Mouse (Mus musculus) urinary bladder, adult 2 months (tissue): ENCODE results near the gene Stil. TPM values are rescaled to one million over a fixed set of nuclear protein-coding genes. Genes with fewer than 3 reads are reported as not detected.

Experiments used
- DNase-seq: peaks from one replicate; pipeline ENCODE4 v3.0.0; 2022; ENCODE audit warnings: low spot score
- polyA plus RNA-seq: library from polyadenylated mRNA; depleted of rRNA; stranded (reverse); fragments of >200 nt; gene quantifications from 2 replicates; pipeline ENCODE4 v1.2.3, GENCODE M21; 2012; rRNA removed

Stil gene
- polyA plus RNA-seq, 1 experiment: 0.52 TPM

- no peak for DNase-seq
Measured at GRCm38 (mm10) chr4:115083031-115083430, 83.1 kb downstream of the Stil start.

GRCm38 (mm10) chr4:115085522-115086095 is 85.7 kb downstream of the Stil start:
- DNase-seq: no peak

- DNase-seq: no peak
Measured at GRCm38 (mm10) chr4:115086257-115086656, 86.3 kb downstream of the Stil start.

DNA sequence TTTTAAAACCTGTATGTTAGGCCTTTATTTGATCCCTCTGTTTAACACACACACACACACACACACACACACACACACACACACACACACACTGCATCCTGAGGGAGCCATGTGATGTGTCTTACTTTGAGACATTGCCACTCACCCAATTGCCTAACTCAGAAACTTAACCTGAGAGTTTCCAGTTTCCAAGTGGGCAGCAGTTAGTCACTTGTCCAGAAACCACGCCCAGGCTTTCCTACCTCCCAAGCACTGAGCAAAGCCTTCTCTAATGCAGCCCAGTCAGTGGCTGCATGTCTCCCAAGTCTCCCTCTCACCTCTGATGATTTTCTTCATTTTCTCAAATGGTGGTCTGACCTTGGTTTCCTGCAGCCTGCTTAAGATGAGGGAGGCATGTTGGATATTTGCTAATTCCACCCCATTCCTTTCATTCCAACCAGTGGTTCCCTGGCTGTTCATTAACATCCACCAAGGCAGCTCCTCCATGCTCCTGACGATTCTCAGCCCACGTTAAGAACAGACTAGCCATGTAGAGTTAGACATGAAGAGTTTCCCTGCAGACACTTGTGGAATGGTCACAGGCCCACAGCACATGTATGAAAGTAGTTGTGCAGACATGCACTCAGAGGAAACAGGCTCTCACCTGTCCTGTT is 86.9 kb downstream of the Stil start:
- no peak for DNase-seq

DNA sequence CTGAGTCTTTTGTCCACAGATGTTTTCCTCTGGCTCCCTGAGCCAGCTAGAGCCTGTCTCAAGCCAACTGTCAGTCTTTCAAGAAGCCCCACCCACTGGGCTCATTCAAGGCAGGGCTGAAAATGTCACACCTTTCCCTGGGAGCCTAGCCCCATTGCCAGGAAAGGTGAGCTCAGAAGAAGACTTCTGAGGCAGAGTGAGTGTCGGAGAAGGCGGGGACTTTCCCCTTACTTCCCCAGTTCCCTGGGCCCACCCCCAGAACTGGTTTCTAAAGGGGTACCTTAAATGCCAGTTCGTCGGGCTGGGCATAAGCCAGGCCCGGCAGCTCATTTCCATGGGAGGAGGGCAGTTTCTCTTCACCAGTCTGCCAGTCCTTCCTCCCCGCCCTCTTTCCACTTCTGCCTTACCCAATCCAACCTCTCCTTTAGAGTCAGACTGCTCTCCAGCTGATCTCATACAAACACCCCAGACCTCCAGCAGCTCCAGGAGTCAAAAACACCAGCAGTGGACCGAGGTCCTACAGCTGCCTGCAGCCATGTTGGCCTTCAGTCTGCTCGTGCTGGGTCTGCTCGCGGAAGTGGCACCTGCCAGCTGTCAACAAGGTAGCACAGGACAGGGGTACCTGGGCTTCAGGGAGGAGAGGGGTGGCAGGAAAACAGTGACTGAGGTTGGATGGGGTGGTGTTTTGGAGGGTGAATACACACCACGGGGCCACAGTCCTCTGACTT is 88.8 kb downstream of the Stil start, which contains the start of gene Pdzk1ip1:
Pdzk1ip1 (plus strand) TSS at position 98 of the 728 bp plus-strand sequence.
- no peak for DNase-seq

- DNase-seq: no peak
Measured at GRCm38 (mm10) chr4:115090592-115090991, 90.6 kb downstream of the Stil start.

DNA sequence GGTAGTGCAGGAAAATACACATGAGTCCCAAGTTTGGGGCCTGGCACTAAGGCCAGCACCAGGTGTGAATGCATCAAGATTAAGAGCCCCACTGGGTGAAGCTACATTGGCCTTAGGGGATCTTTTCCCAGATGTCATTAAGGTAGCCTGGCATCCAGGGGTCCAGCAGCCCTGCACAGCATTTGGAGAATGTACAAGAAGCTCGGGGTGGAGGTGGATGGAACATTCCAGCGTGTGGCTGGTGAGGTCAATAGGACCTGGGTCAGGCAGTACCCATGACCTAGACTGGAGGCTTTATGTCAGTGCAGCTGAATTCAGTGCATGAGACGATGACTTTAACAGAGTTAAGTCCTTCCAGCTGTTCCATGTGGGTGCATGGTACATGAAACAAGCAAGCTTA is 91.8 kb downstream of the Stil start:
- DNase-seq: no peak

Other genes starting within 250 kb of the Stil start
- not detected in 2 replicates for gene Gm12830, start 178.4 kb upstream of the Stil start, polyA plus RNA-seq
- gene Foxd2, start 91.3 kb upstream of the Stil start, polyA plus RNA-seq: 0.66 and 0.97 TPM in 2 replicates
- not detected in 2 replicates for gene Foxe3, start 74.1 kb upstream of the Stil start, polyA plus RNA-seq
- 38.7 and 44.9 TPM in 2 replicates for gene Cmpk1, start 12.9 kb upstream of the Stil start, polyA plus RNA-seq
- 2.1 and 2.2 TPM in 2 replicates for gene Tal1, start 56.3 kb downstream of the Stil start, polyA plus RNA-seq
- gene Pdzk1ip1, start 88.5 kb downstream of the Stil start, polyA plus RNA-seq: 79.6 and 106 TPM in 2 replicates
- gene Cyp4x1, start 134.1 kb downstream of the Stil start, polyA plus RNA-seq: 0.04 TPM in 1 of 2 replicates, not detected in the other
- gene Cyp4a29, start 241.9 kb downstream of the Stil start, polyA plus RNA-seq: not detected in 2 replicates